Mouse (Mus musculus): Measurements from ENCODE around the gene Fam120a.

DNA sequence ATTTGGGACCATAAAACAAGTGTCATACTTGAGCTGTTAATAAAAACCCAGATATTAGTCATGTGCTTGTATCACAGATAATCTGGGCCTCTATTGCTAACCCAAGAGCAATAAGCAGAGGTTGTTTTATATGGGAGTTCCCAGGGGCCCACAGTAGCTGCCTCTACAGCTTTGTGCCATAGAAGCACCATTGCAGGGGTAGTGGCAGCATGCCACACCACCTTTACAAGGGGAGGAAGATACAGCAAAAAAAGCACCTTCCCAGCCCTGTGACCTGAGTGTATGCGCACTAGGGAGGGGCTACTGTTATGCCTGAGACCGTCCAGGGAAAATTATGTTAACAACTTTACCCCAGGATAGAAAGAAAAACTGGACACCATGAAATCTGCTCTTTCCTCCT, 62.4 kb downstream of the Fam120a start:
- TF ChIP-seq CTCF (IDR thresholded peaks at IDR 0.05; ENCODE audit: low read depth, low read length) (no peak), POLR2AphosphoS5 (IDR thresholded peaks at IDR 0.05; ENCODE audit: insufficient replicate concordance, low read depth, low read length) (no peak)
